Mouse (Mus musculus): ENCODE data around the gene Ppp2r5e. TPM values are rescaled to one million over a fixed set of nuclear protein-coding genes. Genes with fewer than 3 reads are reported as not detected.

Gene Ppp2r5e
- polyA plus RNA-seq, 1 experiment from 2014 or later: 24.0 TPM

DNA sequence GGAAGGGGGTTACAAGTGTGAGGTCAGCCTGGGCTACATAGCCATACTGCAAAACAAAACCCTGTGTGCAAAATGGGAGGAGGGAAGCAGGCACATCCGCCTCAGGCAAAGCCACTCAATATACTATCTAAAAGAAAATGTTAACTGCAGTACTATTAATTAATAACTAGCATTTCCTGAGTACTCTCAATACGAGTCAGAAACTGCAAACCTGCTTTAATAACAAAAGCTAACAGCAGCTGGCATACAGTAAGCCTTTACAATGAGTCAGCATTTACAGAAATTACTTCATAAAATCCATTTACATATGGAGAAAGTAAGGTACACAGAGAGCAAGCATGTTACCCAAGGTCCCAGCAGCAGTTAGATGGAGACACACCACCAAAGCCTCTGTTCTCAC, 64.2 kb downstream of the Ppp2r5e start:
- Histone ChIP-seq H3K27me3 (no peaks in the 10 kb centered on the region), H3K9ac (no peak overlapping the region), H3K27ac (no peak overlapping the region), H3K36me3 (ENCODE audit: poor library complexity, severe bottlenecking) (no peaks in the 10 kb centered on the region), H3K4me3 (no peak overlapping the region), H3K4me2 (no peak overlapping the region), H3K9me3 (replicated peaks) (no peaks in the 10 kb centered on the region), H3K4me1 (peaks cover 27% of the 10 kb centered on the region)
- no peak for ATAC-seq
- 76% methylated on average over 2 of the region's 2 CpGs for WGBS

DNA sequence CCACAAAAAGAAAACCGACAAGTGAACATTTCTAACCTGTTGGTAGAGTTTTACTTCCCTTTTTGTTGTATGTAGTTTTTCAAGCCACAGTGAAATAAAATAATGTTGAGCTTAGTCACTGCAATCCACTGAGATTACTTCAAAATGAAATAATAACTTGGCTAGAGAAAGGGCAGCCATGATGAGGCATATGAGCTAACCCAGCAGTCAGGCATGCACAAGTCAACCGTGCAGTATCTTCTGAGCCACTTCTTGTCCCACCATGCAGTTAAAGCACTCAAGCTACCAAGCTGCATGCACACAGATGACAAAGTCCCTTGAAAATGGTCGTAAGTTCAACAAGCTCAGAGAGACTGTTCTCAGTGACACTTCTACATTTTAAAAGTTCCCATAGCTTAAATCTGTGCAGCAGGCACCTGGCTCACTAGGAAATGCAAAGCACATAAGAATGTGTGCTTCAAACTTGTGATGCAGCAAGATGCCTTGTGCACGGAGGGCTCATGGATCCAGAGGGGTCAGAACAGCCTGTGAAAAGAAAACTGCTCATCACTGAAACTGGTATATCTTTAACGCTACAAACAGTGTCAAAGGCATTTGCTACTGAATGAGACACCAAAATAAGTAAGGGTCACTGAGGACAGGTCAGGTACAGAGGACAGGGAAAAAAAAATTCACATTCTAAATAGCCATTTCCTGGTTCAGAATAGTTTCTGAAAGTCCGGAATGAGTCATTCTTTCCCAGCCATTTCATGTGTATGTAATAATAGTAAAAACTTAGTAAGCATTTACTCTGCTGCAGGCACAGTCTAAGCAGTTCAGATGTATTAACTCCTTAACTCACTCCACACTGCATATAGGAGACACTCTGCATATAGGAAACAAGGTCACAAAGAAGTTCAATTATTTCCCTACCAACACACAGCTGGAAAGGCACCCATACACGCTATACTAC, 66.9 kb downstream of the Ppp2r5e start:
- Histone ChIP-seq H3K27ac (no peak overlapping the region), H3K9ac (no peak overlapping the region), H3K36me3 (ENCODE audit: poor library complexity, severe bottlenecking) (no peaks in the 10 kb centered on the region), H3K4me1 (peaks cover 18% of the 10 kb centered on the region), H3K4me3 (no peak overlapping the region), H3K4me2 (no peak overlapping the region), H3K9me3 (replicated peaks) (no peaks in the 10 kb centered on the region), H3K27me3 (no peaks in the 10 kb centered on the region)
- no peak for ATAC-seq
- 80% methylated on average over 7 of the region's 7 CpGs for WGBS

DNA sequence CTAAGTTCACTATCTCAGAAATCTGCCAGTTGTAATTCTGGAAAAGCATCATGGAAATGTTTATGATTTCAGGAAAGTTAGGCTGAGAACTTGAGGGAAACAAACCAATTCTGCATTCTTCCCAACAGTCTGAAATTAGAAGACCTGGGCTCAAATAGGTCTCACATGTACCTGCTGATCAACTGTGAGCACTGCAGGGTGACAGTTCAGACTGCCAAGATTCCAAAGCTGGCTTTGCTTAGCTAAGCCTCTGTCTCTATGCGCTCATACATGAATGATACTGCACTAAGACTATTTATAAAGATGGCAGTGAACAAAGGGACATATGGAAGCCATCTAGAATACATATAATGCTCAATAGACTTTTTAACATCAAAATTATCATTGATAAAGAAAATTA, 67.7 kb downstream of the Ppp2r5e start:
- no peak for ATAC-seq
- Histone ChIP-seq H3K27ac (no peak overlapping the region), H3K9ac (no peak overlapping the region), H3K27me3 (no peaks in the 10 kb centered on the region), H3K4me2 (no peak overlapping the region), H3K4me3 (no peak overlapping the region), H3K36me3 (ENCODE audit: poor library complexity, severe bottlenecking) (no peaks in the 10 kb centered on the region), H3K9me3 (replicated peaks) (no peaks in the 10 kb centered on the region), H3K4me1 (peaks cover 18% of the 10 kb centered on the region)
- WGBS: 88% methylated on average over 1 of the region's 1 CpGs

DNA sequence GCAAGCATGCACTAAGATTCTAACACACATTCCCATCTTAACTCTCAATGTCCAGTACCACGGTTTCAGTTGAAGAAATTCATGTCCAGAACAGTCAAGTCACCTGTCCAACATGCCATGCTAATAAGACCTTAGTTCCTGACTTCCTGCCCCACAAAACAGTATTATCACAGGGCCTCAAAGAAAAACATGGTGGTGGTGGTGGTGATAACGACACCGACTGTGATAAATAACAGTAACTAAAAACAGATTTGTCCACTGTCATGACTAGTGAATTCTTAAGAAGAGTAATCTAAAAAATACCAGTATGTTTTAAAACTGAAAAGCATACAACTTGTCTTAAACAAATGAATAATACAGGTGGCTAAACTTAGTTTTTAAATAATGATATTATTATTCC, 71.8 kb downstream of the Ppp2r5e start:
- Histone ChIP-seq H3K4me1 (peaks cover 12% of the 10 kb centered on the region), H3K9ac (no peak overlapping the region), H3K9me3 (replicated peaks) (no peaks in the 10 kb centered on the region), H3K4me3 (no peak overlapping the region), H3K4me2 (no peak overlapping the region), H3K27ac (no peak overlapping the region), H3K36me3 (ENCODE audit: poor library complexity, severe bottlenecking) (no peaks in the 10 kb centered on the region), H3K27me3 (no peaks in the 10 kb centered on the region)
- no peak for ATAC-seq
- 92% methylated on average over 3 of the region's 3 CpGs for WGBS

DNA sequence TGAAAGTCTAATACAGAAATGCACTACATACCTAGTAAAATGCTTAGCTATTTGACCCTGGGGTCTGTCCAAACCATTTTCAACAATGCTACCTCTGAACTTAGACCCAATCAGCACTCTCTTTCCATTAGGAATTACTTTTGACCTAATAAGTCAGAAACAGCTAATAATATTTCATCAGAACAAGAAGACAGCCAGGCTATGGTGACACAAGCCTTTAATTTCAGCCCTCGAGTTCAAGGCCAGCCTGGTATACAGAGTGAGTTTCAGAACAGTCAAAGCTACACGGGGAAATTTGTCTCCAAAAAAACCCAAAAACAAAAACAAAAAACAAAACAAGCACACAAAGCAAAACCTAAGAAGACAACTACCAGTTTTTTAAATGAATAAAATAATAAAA, 73.1 kb downstream of the Ppp2r5e start:
- Histone ChIP-seq H3K27ac (no peak overlapping the region), H3K36me3 (ENCODE audit: poor library complexity, severe bottlenecking) (no peaks in the 10 kb centered on the region), H3K4me1 (peaks cover 12% of the 10 kb centered on the region), H3K9ac (no peak overlapping the region), H3K4me2 (no peak overlapping the region), H3K9me3 (replicated peaks) (no peaks in the 10 kb centered on the region), H3K4me3 (no peak overlapping the region), H3K27me3 (no peaks in the 10 kb centered on the region)
- WGBS: 89% methylated on average over 2 of the region's 2 CpGs
- no peak for ATAC-seq

DNA sequence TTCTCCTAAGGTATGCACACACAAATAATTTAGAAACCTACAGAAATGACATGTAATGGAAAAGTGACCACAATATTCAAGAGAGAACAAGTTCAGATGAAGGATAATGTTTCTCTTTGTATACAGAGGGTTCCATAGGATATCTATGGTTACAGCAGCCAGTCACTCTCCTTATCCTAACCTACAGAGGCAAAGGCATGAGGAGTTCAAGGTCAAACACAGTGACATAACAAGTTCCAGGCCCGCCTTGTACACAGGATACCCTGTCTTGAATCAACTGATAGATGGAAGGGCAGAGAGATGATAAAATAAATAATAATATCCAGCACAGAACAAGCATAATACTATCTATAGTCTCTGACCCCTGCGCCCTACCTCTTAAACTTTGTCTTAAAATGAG, 73.7 kb downstream of the Ppp2r5e start:
- no peaks in the 10 kb centered on the region for H3K9me3 ChIP-seq (replicated peaks)
- no peak overlapping the region for H3K4me3 ChIP-seq
- H3K27me3 ChIP-seq: no peaks in the 10 kb centered on the region
- H3K4me1 ChIP-seq: peaks cover 12% of the 10 kb centered on the region
- H3K36me3 ChIP-seq (ENCODE audit: poor library complexity, severe bottlenecking): no peaks in the 10 kb centered on the region
- no peak for ATAC-seq
- no peak overlapping the region for H3K4me2 ChIP-seq
- WGBS: 96% methylated on average over 2 of the region's 2 CpGs
- H3K27ac ChIP-seq: no peak overlapping the region
- no peak overlapping the region for H3K9ac ChIP-seq

DNA sequence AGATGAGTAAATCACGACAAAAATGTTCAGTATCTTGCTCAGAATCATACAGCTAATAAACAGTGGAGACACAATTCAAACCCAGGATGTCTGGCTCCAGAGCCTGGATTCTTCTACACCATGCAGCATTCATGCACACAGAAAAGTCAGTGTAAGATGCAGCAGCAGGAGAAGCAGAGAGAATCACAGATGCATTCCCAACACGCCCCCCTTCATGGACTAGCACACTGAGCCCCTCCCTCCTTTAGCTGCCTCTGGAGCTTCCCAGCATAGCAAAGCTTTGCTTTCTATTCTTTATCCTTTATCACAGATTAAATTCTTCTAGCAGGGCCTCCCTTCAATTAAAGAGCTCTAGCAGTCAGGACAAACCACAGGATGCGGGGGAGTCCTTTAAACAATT, 75.7 kb downstream of the Ppp2r5e start:
- Histone ChIP-seq H3K36me3 (ENCODE audit: poor library complexity, severe bottlenecking) (0 out of 2 replicates have a peak, but pooled peaks cover under 1% of the 10 kb centered on the region), H3K27me3 (no peaks in the 10 kb centered on the region), H3K27ac (peak overlapping the region; percentile 25; the same call in 1 of the 2 replicates), H3K4me3 (no peak overlapping the region), H3K9ac (0 out of 2 replicates have a peak overlapping the region, but pooled peaks have one; percentile 16), H3K4me1 (peaks cover 12% of the 10 kb centered on the region), H3K9me3 (replicated peaks) (no peaks in the 10 kb centered on the region), H3K4me2 (no peak overlapping the region)
- WGBS: 43% methylated on average over 3 of the region's 3 CpGs
- ATAC-seq: no peak

DNA sequence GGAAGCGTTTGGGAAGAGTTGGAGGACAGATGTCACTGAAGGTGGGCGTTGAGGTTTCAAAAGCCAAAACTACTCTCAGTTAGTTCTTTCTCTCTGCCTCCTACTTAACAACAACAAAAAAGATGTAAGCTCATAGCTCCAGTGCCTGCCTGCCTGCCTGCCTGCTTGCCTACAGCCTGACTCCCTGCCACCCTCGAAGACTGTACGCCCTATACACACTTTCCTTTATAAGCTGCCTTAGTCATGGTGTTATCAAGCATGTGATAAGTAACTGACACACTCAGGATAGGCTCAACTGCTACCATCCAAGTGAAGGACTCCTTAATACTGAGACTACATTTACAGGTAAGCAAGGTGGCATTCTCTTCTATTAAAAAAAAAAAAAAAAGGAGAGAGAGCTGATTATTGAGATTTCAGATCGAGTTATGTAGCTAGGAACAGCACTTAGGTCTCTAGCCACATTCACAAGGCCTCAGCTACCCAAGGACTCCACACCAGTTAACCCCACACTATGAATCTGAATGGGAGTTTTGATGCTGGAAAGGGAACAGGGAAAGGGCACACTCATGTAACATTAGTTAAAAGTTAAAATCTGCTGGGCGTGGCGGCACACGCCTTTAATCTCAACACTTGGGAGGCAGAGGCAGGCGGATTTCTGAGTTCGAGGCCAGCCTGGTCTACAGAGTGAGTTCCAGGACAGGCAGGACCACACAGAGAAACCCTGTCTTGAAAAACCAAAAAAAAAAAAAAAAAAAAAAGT, 76.7 kb downstream of the Ppp2r5e start:
- H3K27me3 ChIP-seq: no peaks in the 10 kb centered on the region
- no peak overlapping the region for H3K4me2 ChIP-seq
- WGBS: 93% methylated on average over 10 of the region's 10 CpGs
- no peaks in the 10 kb centered on the region for H3K9me3 ChIP-seq (replicated peaks)
- H3K9ac ChIP-seq: no peak overlapping the region
- peaks cover 11% of the 10 kb centered on the region; the same call in 1 of the 2 replicates for H3K36me3 ChIP-seq (ENCODE audit: poor library complexity, severe bottlenecking)
- ATAC-seq: no peak
- H3K27ac ChIP-seq: no peak overlapping the region
- H3K4me1 ChIP-seq: peaks cover 12% of the 10 kb centered on the region
- no peak overlapping the region for H3K4me3 ChIP-seq

DNA sequence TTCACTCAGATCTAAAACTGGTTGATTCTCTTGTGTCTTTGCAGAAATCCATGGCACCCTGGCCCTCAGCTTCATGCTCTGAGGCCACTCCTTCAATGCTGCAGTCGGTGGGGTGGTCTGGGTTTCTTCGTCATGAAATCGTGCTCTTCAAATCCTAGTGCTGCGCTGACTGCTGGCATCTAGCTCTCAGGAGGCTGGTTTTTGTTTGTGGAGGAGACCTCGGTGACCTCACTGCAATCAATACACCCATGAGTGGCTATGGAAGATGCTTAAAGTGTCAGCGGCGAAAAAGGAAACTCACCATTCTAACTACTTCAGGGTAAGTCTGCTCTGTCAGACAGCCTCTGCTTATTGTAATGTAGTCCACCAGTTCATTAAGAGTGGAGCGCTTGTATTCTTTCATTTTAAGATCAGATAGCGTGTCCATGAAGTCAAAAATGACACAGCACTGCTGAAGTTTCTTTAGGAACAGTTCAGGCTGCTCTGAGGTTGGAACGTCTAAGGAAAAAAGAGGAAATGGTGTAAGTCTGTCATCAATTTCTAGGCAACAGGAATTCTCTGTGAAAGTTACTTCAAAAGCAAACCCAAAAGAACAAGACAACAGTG, 80.6 kb downstream of the Ppp2r5e start:
- H3K36me3 ChIP-seq (ENCODE audit: poor library complexity, severe bottlenecking): peaks cover 14% of the 10 kb centered on the region; the same call in 1 of the 2 replicates
- WGBS: 77% methylated on average over 10 of the region's 10 CpGs
- peaks cover 5% of the 10 kb centered on the region for H3K4me1 ChIP-seq
- H3K27ac ChIP-seq: no peak overlapping the region
- ATAC-seq: no peak
- H3K4me2 ChIP-seq: no peak overlapping the region
- H3K4me3 ChIP-seq: no peak overlapping the region
- no peak overlapping the region for H3K9ac ChIP-seq
- no peaks in the 10 kb centered on the region for H3K27me3 ChIP-seq
- no peaks in the 10 kb centered on the region for H3K9me3 ChIP-seq (replicated peaks)

DNA sequence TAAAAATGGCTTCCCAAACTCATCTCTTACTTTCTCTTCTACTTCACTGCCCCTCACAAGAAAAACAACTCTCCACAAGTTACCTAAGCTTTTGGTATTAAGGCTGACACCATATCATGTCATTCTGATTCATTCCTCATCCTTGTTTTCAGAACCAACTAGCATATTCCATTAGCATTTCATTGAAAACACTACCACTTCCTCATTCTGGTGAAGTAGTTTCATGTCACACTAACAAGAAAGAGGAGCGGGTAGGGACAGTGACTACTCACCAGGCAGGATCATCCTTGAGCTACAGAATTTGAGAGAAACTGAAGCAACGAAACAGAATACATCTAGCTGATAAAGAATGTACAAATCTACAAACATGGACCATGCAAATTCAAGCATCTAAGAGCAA, 84.5 kb downstream of the Ppp2r5e start:
- Histone ChIP-seq H3K9me3 (replicated peaks) (no peaks in the 10 kb centered on the region), H3K36me3 (ENCODE audit: poor library complexity, severe bottlenecking) (peaks cover 18% of the 10 kb centered on the region), H3K4me2 (no peak overlapping the region), H3K4me1 (no peaks in the 10 kb centered on the region), H3K27ac (no peak overlapping the region), H3K4me3 (no peak overlapping the region), H3K9ac (no peak overlapping the region), H3K27me3 (no peaks in the 10 kb centered on the region)
- WGBS: 98% methylated on average over 2 of the region's 2 CpGs
- no peak for ATAC-seq

DNA sequence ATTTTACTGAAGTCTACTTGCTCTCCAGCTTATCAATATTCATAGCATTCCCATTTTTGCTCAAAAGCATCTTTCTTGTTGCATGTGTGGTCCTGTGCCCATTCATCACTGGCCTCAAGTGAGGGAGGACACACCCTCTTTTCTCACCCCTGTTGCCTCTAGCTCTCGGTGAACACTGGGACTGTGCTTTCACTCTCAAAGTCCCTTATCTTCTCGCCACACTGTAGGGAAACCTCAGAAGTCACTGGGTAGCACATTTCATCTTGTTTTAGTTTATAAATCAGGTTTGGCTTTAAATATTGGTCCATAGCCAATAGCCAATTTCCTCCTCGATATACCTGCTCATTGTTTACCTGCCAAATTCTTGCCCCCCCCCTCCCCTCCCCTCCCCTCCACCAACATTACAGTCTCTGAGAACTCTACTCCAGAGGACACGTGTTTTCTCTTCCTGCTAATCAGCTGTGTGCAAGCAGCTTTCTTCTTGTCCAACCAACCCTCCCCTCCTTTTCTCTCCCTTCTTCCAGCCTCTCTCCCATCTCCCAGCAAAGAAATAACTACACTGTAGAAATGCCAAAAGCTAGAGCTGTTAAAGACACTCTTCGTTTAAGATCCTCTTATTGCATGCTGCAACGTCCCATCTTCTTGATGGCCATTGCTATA, 90.9 kb downstream of the Ppp2r5e start:
- no peaks in the 10 kb centered on the region for H3K27me3 ChIP-seq
- no peaks in the 10 kb centered on the region for H3K9me3 ChIP-seq (replicated peaks)
- no peak overlapping the region for H3K4me2 ChIP-seq
- H3K4me1 ChIP-seq: no peaks in the 10 kb centered on the region
- H3K9ac ChIP-seq: no peak overlapping the region
- H3K36me3 ChIP-seq (ENCODE audit: poor library complexity, severe bottlenecking): peaks cover 4% of the 10 kb centered on the region; the same call in 1 of the 2 replicates
- ATAC-seq: no peak
- H3K27ac ChIP-seq: no peak overlapping the region
- 78% methylated on average over 6 of the region's 6 CpGs for WGBS
- no peak overlapping the region for H3K4me3 ChIP-seq

All from forebrain, embryonic 13.5 days (tissue).